In the genomic region with DNA sequence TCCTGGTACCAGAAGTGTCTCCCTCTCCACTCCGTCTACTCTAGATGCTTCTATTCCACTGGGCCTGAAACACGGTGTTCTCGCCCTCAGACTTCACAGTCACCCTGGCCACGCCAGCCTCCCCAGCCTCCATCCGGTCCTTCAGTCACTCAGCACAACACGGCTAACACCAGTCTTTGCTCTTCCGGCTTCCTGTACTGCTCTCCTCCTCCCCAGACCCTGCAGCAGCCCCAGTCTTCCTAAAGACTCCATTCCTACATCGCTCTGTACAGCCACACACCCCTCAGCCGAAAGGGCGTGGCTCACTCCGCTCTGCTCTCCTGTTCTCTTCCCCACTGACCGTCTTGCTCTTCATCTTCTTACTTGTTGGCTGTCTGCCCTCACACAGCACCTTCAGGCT, we compare ENCODE assay signal across 17 mouse cellular contexts. TPM values are rescaled to one million over a fixed set of nuclear protein-coding genes. Genes with fewer than 3 reads are reported as not detected.
DNase-seq lines count a peak whose midpoint lies in the region; ATAC-seq and TF ChIP-seq lines count a peak whose summit lies in the region.
"Had no signal": no experiment of that assay in that cellular context is flagged by ENCODE, and none has a peak within 500 bp of the region (broad histone marks: within the 10 kb centered on the region; RNA-seq: fewer than 3 reads in every experiment).

No protein-coding gene starts in this region.

- ATAC-seq in midbrain, embryonic 11.5 days (ENCODE audit: low FRiP score): no peak
- ATAC-seq in midbrain, postnatal 0 days (ENCODE audit: low FRiP score): no peak
- ATAC-seq in activated CD4-positive, CD25-positive, alpha-beta regulatory T cell, adult 4 months: peak; percentile 70
- ATAC-seq in liver, embryonic 11.5 days (replicated peaks; ENCODE audit: low FRiP score): no peak
- no peak for ATAC-seq in forebrain, embryonic 14.5 days

- H3K9me3 ChIP-seq in midbrain, embryonic 11.5 days (ENCODE audit: control insufficient read depth, low read length): no peaks in the 10 kb centered on the region
- no peaks in the 10 kb centered on the region for H3K9me3 ChIP-seq in midbrain, postnatal 0 days (ENCODE audit: low read length)
- peaks cover 13% of the 10 kb centered on the region for H3K9me3 ChIP-seq in E14TG2a.4 (ENCODE audit: low read length)
- no peaks in the 10 kb centered on the region for H3K9me3 ChIP-seq in liver, embryonic 11.5 days (ENCODE audit: control insufficient read depth, low read length)
- H3K9me3 ChIP-seq in forebrain, embryonic 14.5 days (replicated peaks; ENCODE audit: control insufficient read depth, low read length): no peaks in the 10 kb centered on the region
- H3K9me3 ChIP-seq: embryonic facial prominence, embryonic 12.5 days; hindbrain, embryonic 15.5 days; neural tube, embryonic 15.5 days had no signal

- TF ChIP-seq CTCF in midbrain, postnatal 0 days (IDR thresholded peaks at IDR 0.05): no peak
- no peak for TF ChIP-seq CTCF in E14TG2a.4 (conservative IDR thresholded peaks at IDR 0.05; ENCODE audit: low read length)

- no peak overlapping the region for H3K4me3 ChIP-seq in midbrain, embryonic 11.5 days (ENCODE audit: low read depth, low read length)
- no peak overlapping the region for H3K4me3 ChIP-seq in midbrain, postnatal 0 days (ENCODE audit: low read depth, low read length)
- 0 out of 2 replicates have a peak overlapping the region, but pooled peaks have one; percentile 3 for H3K4me3 ChIP-seq in E14TG2a.4 (replicated peaks; ENCODE audit: low read length)
- no peak overlapping the region for H3K4me3 ChIP-seq in liver, embryonic 11.5 days (ENCODE audit: low read depth, low read length)
- H3K4me3 ChIP-seq in forebrain, embryonic 14.5 days (ENCODE audit: low read depth, low read length): no peak overlapping the region
- H3K4me3 ChIP-seq: embryonic facial prominence, embryonic 12.5 days; hindbrain, embryonic 15.5 days; neural tube, embryonic 15.5 days had no signal

- peaks cover 69% of the 10 kb centered on the region for H3K4me1 ChIP-seq in midbrain, embryonic 11.5 days (ENCODE audit: control insufficient read depth, insufficient read depth, low read length)
- H3K4me1 ChIP-seq in midbrain, postnatal 0 days (ENCODE audit: insufficient read depth, low read length): peaks cover 2% of the 10 kb centered on the region; the same call in 1 of the 2 replicates
- H3K4me1 ChIP-seq in E14TG2a.4 (replicated peaks; ENCODE audit: low read depth, low read length): peaks cover 55% of the 10 kb centered on the region
- H3K4me1 ChIP-seq in liver, embryonic 11.5 days (replicated peaks; ENCODE audit: control insufficient read depth, insufficient read depth, low read length): peaks cover 21% of the 10 kb centered on the region
- peaks cover 42% of the 10 kb centered on the region for H3K4me1 ChIP-seq in forebrain, embryonic 14.5 days (ENCODE audit: control insufficient read depth, insufficient read depth, low read length)

- H3K27me3 ChIP-seq in midbrain, embryonic 11.5 days (ENCODE audit: control insufficient read depth, insufficient read depth, low read length): no peaks in the 10 kb centered on the region
- no peaks in the 10 kb centered on the region for H3K27me3 ChIP-seq in midbrain, postnatal 0 days (ENCODE audit: insufficient read depth, low read length)
- no peaks in the 10 kb centered on the region for H3K27me3 ChIP-seq in E14TG2a.4 (ENCODE audit: insufficient read depth, low read length)
- H3K27me3 ChIP-seq in liver, embryonic 11.5 days (replicated peaks; ENCODE audit: control insufficient read depth, insufficient read depth, low read length): no peaks in the 10 kb centered on the region
- H3K27me3 ChIP-seq in forebrain, embryonic 14.5 days (replicated peaks; ENCODE audit: control insufficient read depth, insufficient read depth, low read length): no peaks in the 10 kb centered on the region
- H3K27me3 ChIP-seq: CH12.LX; embryonic facial prominence, embryonic 12.5 days; hindbrain, embryonic 15.5 days; neural tube, embryonic 15.5 days had no signal

- 86% methylated on average over 12 of the region's 12 CpGs for WGBS in midbrain, embryonic 11.5 days
- WGBS in midbrain, postnatal 0 days: 89% methylated on average over 12 of the region's 12 CpGs
- 75% methylated on average over 12 of the region's 12 CpGs for WGBS in liver, embryonic 11.5 days
- 83% methylated on average over 12 of the region's 12 CpGs for WGBS in forebrain, embryonic 14.5 days

- no peak overlapping the region for H3K4me2 ChIP-seq in midbrain, embryonic 11.5 days
- H3K4me2 ChIP-seq in midbrain, postnatal 0 days (ENCODE audit: low read depth, low read length, poor library complexity, severe bottlenecking): no peak overlapping the region
- H3K4me2 ChIP-seq in liver, embryonic 11.5 days: no peak overlapping the region
- no peak overlapping the region for H3K4me2 ChIP-seq in forebrain, embryonic 14.5 days (ENCODE audit: low read length)
- H3K4me2 ChIP-seq: embryonic facial prominence, embryonic 12.5 days; hindbrain, embryonic 15.5 days; neural tube, embryonic 15.5 days had no signal

- H3K27ac ChIP-seq in midbrain, embryonic 11.5 days (ENCODE audit: low read depth, low read length): peak overlapping the region; percentile 22; the same call in 1 of the 2 replicates
- no peak overlapping the region for H3K27ac ChIP-seq in midbrain, postnatal 0 days (ENCODE audit: low read depth, low read length)
- no peak overlapping the region for H3K27ac ChIP-seq in liver, embryonic 11.5 days (ENCODE audit: low read depth, low read length)
- H3K27ac ChIP-seq in forebrain, embryonic 14.5 days (ENCODE audit: low read depth, low read length): no peak overlapping the region
- H3K27ac ChIP-seq: embryonic facial prominence, embryonic 12.5 days; hindbrain, embryonic 15.5 days; neural tube, embryonic 15.5 days had no signal

- no peak for DNase-seq in midbrain, embryonic 11.5 days (ENCODE audit: low spot score, missing footprints)
- no peak for DNase-seq in midbrain, postnatal 0 days (ENCODE audit: low spot score)
- DNase-seq in naive thymus-derived CD4-positive, alpha-beta T cell, adult 2 months (ENCODE audit: low read depth): peak; percentile 57
- no peak for DNase-seq in liver, embryonic 11.5 days (ENCODE audit: low spot score)
- DNase-seq in forebrain, embryonic 14.5 days (ENCODE audit: low spot score): no peak
- DNase-seq: cerebellum, adult 8-10 months; kidney, adult 8-10 months; layer of hippocampus, postnatal 36 days; left cerebral cortex, postnatal 4 days; lung, adult 2 months; lung, postnatal 36 days had no signal

- no peaks in the 10 kb centered on the region for H3K36me3 ChIP-seq in midbrain, embryonic 11.5 days (ENCODE audit: control insufficient read depth, insufficient read depth, low read length)
- no peaks in the 10 kb centered on the region for H3K36me3 ChIP-seq in midbrain, postnatal 0 days (ENCODE audit: insufficient read depth, low read length)
- no peaks in the 10 kb centered on the region for H3K36me3 ChIP-seq in E14TG2a.4 (ENCODE audit: insufficient read depth, low read length)
- no peaks in the 10 kb centered on the region for H3K36me3 ChIP-seq in liver, embryonic 11.5 days (ENCODE audit: control insufficient read depth, insufficient read depth, low read length)
- no peaks in the 10 kb centered on the region for H3K36me3 ChIP-seq in forebrain, embryonic 14.5 days (ENCODE audit: control insufficient read depth, insufficient read depth, low read length)
- H3K36me3 ChIP-seq: embryonic facial prominence, embryonic 12.5 days; hindbrain, embryonic 15.5 days; neural tube, embryonic 15.5 days had no signal

- H3K9ac ChIP-seq in midbrain, embryonic 11.5 days (ENCODE audit: low read length): no peak overlapping the region
- H3K9ac ChIP-seq in midbrain, postnatal 0 days (replicated peaks; ENCODE audit: low read length, poor library complexity, severe bottlenecking): no peak overlapping the region
- no peak overlapping the region for H3K9ac ChIP-seq in liver, embryonic 11.5 days (ENCODE audit: low read depth, low read length)
- H3K9ac ChIP-seq in forebrain, embryonic 14.5 days (ENCODE audit: low read length): no peak overlapping the region
- H3K9ac ChIP-seq: embryonic facial prominence, embryonic 12.5 days; hindbrain, embryonic 15.5 days; neural tube, embryonic 15.5 days had no signal

RNA-seq across cellular contexts. Expression of a gene that starts 39.7 kb away (rescaled TPM):
- 16.5 and 19.8 TPM in 2 replicates for polyA plus RNA-seq in midbrain, embryonic 11.5 days (2014; fragmentation: Nextera tagmentation; extraction: Ambion mirVana)
- total RNA-seq in midbrain, postnatal 0 days (2014; rRNA removed): 37.1 and 53.8 TPM in 2 replicates
- 17.4 and 18.0 TPM in 2 replicates for polyA plus RNA-seq in midbrain, postnatal 0 days (2015; fragmentation: Nextera tagmentation; extraction: Ambion mirVana)
- polyA plus RNA-seq in activated CD4-positive, CD25-positive, alpha-beta regulatory T cell, adult 4 months (2017; shearing (Covaris generic)): 10 to 100 TPM; 34.5 to 45.2 TPM
- 16.1 and 16.5 TPM in 2 replicates for polyA plus RNA-seq in liver, embryonic 11.5 days (2014; fragmentation: Nextera tagmentation; extraction: Ambion mirVana)
- polyA plus RNA-seq in forebrain, embryonic 14.5 days (2014; fragmentation: Nextera tagmentation; extraction: Ambion mirVana): 28.4 and 34.4 TPM in 2 replicates
